Mouse (Mus musculus) lung, adult 18-20 months (tissue): ENCODE data around the gene Cd300c2.
A peak's percentile ranks its signal among the peaks of the same experiment; 100 is the strongest.
"Not testable (repeated sequence)": the region's sequence is repeated elsewhere in the genome, so short reads cannot be mapped to it uniquely, and the experiment has no call there.

Experiments
- DNase-seq, 2 experiments: peaks; one replicate each; pipeline ENCODE4 v3.0.0; 2022; ENCODE audit warnings: mixed read lengths in 2 of 2

Cd300c2 gene

GRCm38 (mm10) chr11:115001474-115002040, at the start of gene Cd300c2:
Gene Cd300c2, minus strand, starts transcription at chr11:115001880.
- no peak for DNase-seq

GRCm38 (mm10) chr11:115049282-115049895, 47.7 kb upstream of the Cd300c2 start:
- DNase-seq = no peak

- DNase-seq = no peak
Observed at GRCm38 (mm10) chr11:115048259-115048658, 46.6 kb upstream of the Cd300c2 start, which contains the start of gene Cd300ld3. Gene Cd300ld3, minus strand, starts transcription at chr11:115048409.

- not testable (repeated sequence) for DNase-seq
Observed at GRCm38 (mm10) chr11:115037669-115038068, 36.0 kb upstream of the Cd300c2 start, which contains the start of gene Cd300ld5. Gene Cd300ld5, minus strand, starts transcription at chr11:115037769.

GRCm38 (mm10) chr11:115026912-115027311, 25.2 kb upstream of the Cd300c2 start, which contains the start of gene Cd300ld4:
Gene Cd300ld4, minus strand, starts transcription at chr11:115027012.
- not testable (repeated sequence) for DNase-seq

- DNase-seq = not testable (repeated sequence)
Observed at GRCm38 (mm10) chr11:115016093-115016492, 14.4 kb upstream of the Cd300c2 start, which contains the start of gene Cd300ld2. Gene Cd300ld2, minus strand, starts transcription at chr11:115016193.

GRCm38 (mm10) chr11:115004070-115004469, 2.4 kb upstream of the Cd300c2 start:
- peak; percentile 7 to 12 for DNase-seq

GRCm38 (mm10) chr11:114989793-114990192, 11.9 kb downstream of the Cd300c2 start, which contains the start of gene Cd300ld:
Gene Cd300ld, minus strand, starts transcription at chr11:114989922.
- no peak for DNase-seq

GRCm38 (mm10) chr11:114981866-114982265, 19.8 kb downstream of the Cd300c2 start:
- DNase-seq = no peak

GRCm38 (mm10) chr11:114972726-114973125, 29.0 kb downstream of the Cd300c2 start:
- DNase-seq = no peak

GRCm38 (mm10) chr11:114968752-114969207, 32.9 kb downstream of the Cd300c2 start, which contains the start of gene Cd300c:
Gene Cd300c, minus strand, starts transcription at chr11:114969157.
- DNase-seq = peak; percentile 21 to 40

- DNase-seq = peak; percentile 26 to 33
Observed at GRCm38 (mm10) chr11:114965182-114965828, 36.4 kb downstream of the Cd300c2 start.

- no peak for DNase-seq
Observed at GRCm38 (mm10) chr11:114960369-114960768, 41.3 kb downstream of the Cd300c2 start.
